In genomic region chr5:75347774-75348116, GRCm38 (mm10) we compare ENCODE assay signal across 16 mouse cellular contexts.
DNase-seq lines count a peak whose midpoint lies in the region; ATAC-seq and TF ChIP-seq lines count a peak whose summit lies in the region.
"Had no signal": no experiment of that assay in that cellular context is flagged by ENCODE, and none has a peak within 500 bp of the region (broad histone marks: within the 10 kb centered on the region; RNA-seq: fewer than 3 reads in every experiment).

No protein-coding gene starts in this region.

- no peaks in the 10 kb centered on the region for H3K9me3 ChIP-seq in forebrain, embryonic 14.5 days (replicated peaks; ENCODE audit: control insufficient read depth, low read length)
- H3K9me3 ChIP-seq in forebrain, embryonic 16.5 days (ENCODE audit: control insufficient read depth, low read length), result no peaks in the 10 kb centered on the region
- H3K9me3 ChIP-seq: heart, embryonic 12.5 days; hindbrain, embryonic 15.5 days; limb, embryonic 12.5 days had no signal

- no peaks in the 10 kb centered on the region for H3K4me1 ChIP-seq in forebrain, embryonic 14.5 days (ENCODE audit: control insufficient read depth, insufficient read depth, low read length)
- H3K4me1 ChIP-seq in forebrain, embryonic 16.5 days (replicated peaks; ENCODE audit: control insufficient read depth, insufficient read depth, low read length), result no peaks in the 10 kb centered on the region
- H3K4me1 ChIP-seq: heart, embryonic 12.5 days; hindbrain, embryonic 15.5 days; limb, embryonic 12.5 days had no signal

- no peak overlapping the region for H3K4me2 ChIP-seq in forebrain, embryonic 14.5 days (ENCODE audit: low read length)
- no peak overlapping the region for H3K4me2 ChIP-seq in forebrain, embryonic 16.5 days (ENCODE audit: low read length)
- H3K4me2 ChIP-seq: heart, embryonic 12.5 days; hindbrain, embryonic 15.5 days; limb, embryonic 12.5 days had no signal

- 10% methylated on average over 5 of the region's 5 CpGs for WGBS in forebrain, embryonic 14.5 days
- 12% methylated on average over 5 of the region's 5 CpGs for WGBS in forebrain, embryonic 16.5 days

- intact Hi-C loops in left cerebral cortex, adult 2 months (cut with DNase I), result loop anchor here (2.0 kb wide), 1 partner anchor 133 kb away; no protein-coding TSS in a partner anchor

- DNase-seq in forebrain, embryonic 14.5 days (ENCODE audit: low spot score), result no peak
- DNase-seq in left cerebral cortex, adult 2 months (ENCODE audit: extremely low spot score in 1 of 2, low spot score in 2 of 2), result no peak
- no peak for DNase-seq in left cerebral cortex, adult 11 months (ENCODE audit: low spot score)
- DNase-seq in 3T3-L1 (ENCODE audit: low read depth, low spot score), result peak; percentile 11
- DNase-seq in brain, adult 2 months (ENCODE audit: low read depth, low spot score), result peak; percentile 26
- DNase-seq in cerebellum, adult 11 months, result no peak
- DNase-seq: cerebellum, adult 11-12 months; cerebellum, postnatal 36 days; lung, postnatal 36 days had no signal

- no peak overlapping the region for H3K4me3 ChIP-seq in forebrain, embryonic 14.5 days (ENCODE audit: low read depth, low read length)
- H3K4me3 ChIP-seq in forebrain, embryonic 16.5 days (replicated peaks; ENCODE audit: low read length), result no peak overlapping the region
- H3K4me3 ChIP-seq in left cerebral cortex, adult 2 months, result no peak overlapping the region
- H3K4me3 ChIP-seq: heart, embryonic 12.5 days; hindbrain, embryonic 15.5 days; limb, embryonic 12.5 days had no signal

- no peaks in the 10 kb centered on the region for H3K36me3 ChIP-seq in forebrain, embryonic 14.5 days (ENCODE audit: control insufficient read depth, insufficient read depth, low read length)
- no peaks in the 10 kb centered on the region for H3K36me3 ChIP-seq in forebrain, embryonic 16.5 days (ENCODE audit: control insufficient read depth, insufficient read depth)
- H3K36me3 ChIP-seq: heart, embryonic 12.5 days; hindbrain, embryonic 15.5 days; limb, embryonic 12.5 days had no signal

- peak; percentile 4; the same call in 1 of the 2 replicates for ATAC-seq in forebrain, embryonic 14.5 days
- no peak for ATAC-seq in forebrain, embryonic 16.5 days
- no peak for ATAC-seq in CD4-positive, CD25-positive, alpha-beta regulatory T cell, adult 4 months
- ATAC-seq: intestine, postnatal 0 days had no signal

- H3K27me3 ChIP-seq in forebrain, embryonic 14.5 days (replicated peaks; ENCODE audit: control insufficient read depth, insufficient read depth, low read length), result peaks cover 57% of the 10 kb centered on the region
- H3K27me3 ChIP-seq in forebrain, embryonic 16.5 days (replicated peaks; ENCODE audit: control insufficient read depth, insufficient read depth, low read length), result peaks cover 42% of the 10 kb centered on the region
- H3K27me3 ChIP-seq: heart, embryonic 12.5 days; hindbrain, embryonic 15.5 days; limb, embryonic 12.5 days had no signal

- H3K9ac ChIP-seq in forebrain, embryonic 14.5 days (ENCODE audit: low read length), result no peak overlapping the region
- H3K9ac ChIP-seq in forebrain, embryonic 16.5 days (replicated peaks; ENCODE audit: low read depth, low read length), result no peak overlapping the region
- H3K9ac ChIP-seq: heart, embryonic 12.5 days; hindbrain, embryonic 15.5 days; limb, embryonic 12.5 days; liver, embryonic 14.5 days had no signal

- TF ChIP-seq CTCF in left cerebral cortex, adult 2 months (IDR thresholded peaks at IDR 0.05), result peak; percentile 47

- H3K27ac ChIP-seq in forebrain, embryonic 14.5 days (ENCODE audit: low read depth, low read length), result no peak overlapping the region
- no peak overlapping the region for H3K27ac ChIP-seq in forebrain, embryonic 16.5 days (ENCODE audit: low read length)
- H3K27ac ChIP-seq in left cerebral cortex, adult 2 months, result no peak overlapping the region
- H3K27ac ChIP-seq: hindbrain, embryonic 15.5 days; limb, embryonic 12.5 days; liver, embryonic 14.5 days had no signal

Comparison
In these comparisons a context has a peak if more than half of its experiments do, and no peak if none do; other contexts are left out.
1. DNase-seq: peak in 3T3-L1 (single experiment) and brain, adult 2 months (single experiment); none in forebrain, embryonic 14.5 days (single experiment), left cerebral cortex, adult 2 months (0 of 2), left cerebral cortex, adult 11 months (single experiment) and cerebellum, adult 11 months (single experiment).